Mouse (Mus musculus) liver, embryonic 14.5 days (tissue): Measurements from ENCODE around the gene Ap5s1.

ENCODE experiments used
- CTCF ChIP-seq: IDR thresholded peaks from 2 replicates; pipeline ENCODE4 v1.5.1; 2016; ENCODE audit warnings: antibody characterized with exemption, low read depth, control low read depth
- EP300 ChIP-seq: IDR thresholded peaks from 2 replicates; pipeline ENCODE4 v1.6.1; 2016; ENCODE audit warnings: antibody characterized with exemption, low read depth

DNA sequence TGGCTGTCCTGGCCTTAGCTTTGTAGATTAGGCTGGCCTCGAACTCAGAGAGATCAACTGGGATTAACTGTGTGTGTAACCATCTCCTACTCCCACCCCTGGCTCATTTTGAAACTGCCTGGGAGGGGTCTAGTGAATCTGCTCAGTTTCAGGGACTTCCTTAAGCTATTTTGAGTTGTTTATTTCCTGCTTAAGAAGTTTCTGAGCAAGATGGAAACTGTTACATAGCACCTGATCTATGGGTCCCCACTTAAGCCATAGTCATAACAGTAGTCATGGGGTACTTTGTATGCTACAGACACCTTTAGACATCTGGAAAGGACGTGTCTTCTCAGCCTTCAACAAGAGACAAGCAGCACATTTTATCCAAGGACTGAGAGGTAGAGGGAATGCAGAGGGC, 6.2 kb upstream of the Ap5s1 start:
- TF ChIP-seq EP300 = no peak
- TF ChIP-seq CTCF = no peak
